Mouse (Mus musculus) gastrocnemius, postnatal 10 days (tissue): ENCODE measurements around the gene Ldha. TPM values are rescaled to one million over a fixed set of nuclear protein-coding genes. Genes with fewer than 3 reads are reported as not detected.
"Not testable (repeated sequence)": the region's sequence is repeated elsewhere in the genome, so short reads cannot be mapped to it uniquely, and the experiment has no call there.

Experiments
- DNase-seq: peaks from one replicate; pipeline ENCODE4 v3.0.0; 2021; ENCODE audit warnings: mixed read lengths
- total RNA-seq, 2 experiments: library from RNA; stranded (reverse); gene quantifications; 2 replicates each; pipeline ENCODE4 v1.2.3; 2021

Ldha gene
- total RNA-seq, 2 experiments from 2014 or later = 1,967 to 2,342 TPM

- no peak for DNase-seq
Observed at GRCm38 (mm10) chr7:46880992-46881391, 39.7 kb downstream of the Ldha start.

- not testable (repeated sequence) for DNase-seq
Observed at GRCm38 (mm10) chr7:46881941-46882340, 40.7 kb downstream of the Ldha start.

GRCm38 (mm10) chr7:46883304-46883703 lies 42.0 kb downstream of the Ldha start:
- DNase-seq = no peak

GRCm38 (mm10) chr7:46895511-46895910 lies 54.2 kb downstream of the Ldha start:
- no peak for DNase-seq

- DNase-seq = no peak
Observed at GRCm38 (mm10) chr7:46899343-46899742, 58.1 kb downstream of the Ldha start.

Other genes starting within 250 kb of the Ldha start
- gene Sergef, start 201.7 kb upstream of the Ldha start, total RNA-seq = 1 to 10 TPM; 5.8 to 6.7 TPM
- gene Tph1, start 168.9 kb upstream of the Ldha start, total RNA-seq = 1 to 10 TPM in 1 of 2 experiments, under 1 TPM in 1; 0.47 to 1.0 TPM
- gene Saal1, start 130.8 kb upstream of the Ldha start, total RNA-seq = 1 to 10 TPM; 4.9 to 7.0 TPM
- gene Saa3, start 125.8 kb upstream of the Ldha start, total RNA-seq = not detected
- not detected for gene Saa4, start 108.9 kb upstream of the Ldha start, total RNA-seq
- under 1 TPM in 1 of 2 experiments, not detected in 1; 0.70 TPM for gene Saa1, start 98.5 kb upstream of the Ldha start, total RNA-seq
- gene Saa2, start 89.7 kb upstream of the Ldha start, total RNA-seq = not detected
- gene Hps5, start 45.4 kb upstream of the Ldha start, total RNA-seq = 10 to 100 TPM; 12.1 to 16.0 TPM
- gene Gtf2h1, start 45.4 kb upstream of the Ldha start, total RNA-seq = 10 to 100 TPM; 18.3 to 23.4 TPM
- not detected for gene Ldhc, start 19.7 kb downstream of the Ldha start, total RNA-seq
- 10 to 100 TPM; 50.2 to 57.1 TPM for gene Tsg101, start 78.5 kb downstream of the Ldha start, total RNA-seq
- gene Uevld, start 117.1 kb downstream of the Ldha start, total RNA-seq = 10 to 100 TPM; 11.5 to 14.9 TPM
- gene Gm9999, start 142.1 kb downstream of the Ldha start, total RNA-seq = not detected
- gene Spty2d1, start 166.9 kb downstream of the Ldha start, total RNA-seq = 10 to 100 TPM in 1 of 2 experiments, 1 to 10 TPM in 1; 9.9 to 13.1 TPM
- 1 to 10 TPM; 8.2 to 9.0 TPM for gene Tmem86a, start 209.1 kb downstream of the Ldha start, total RNA-seq